Mouse (Mus musculus): Measurements from ENCODE around the gene Mapk13. TPM values are rescaled to one million over a fixed set of nuclear protein-coding genes. Genes with fewer than 3 reads are reported as not detected.
"Not testable (repeated sequence)": the region's sequence is repeated elsewhere in the genome, so short reads cannot be mapped to it uniquely, and the experiment has no call there.

Mapk13 gene
- polyA plus RNA-seq (2015; fragmentation: Nextera tagmentation; extraction: Ambion mirVana) = 0.86 and 1.1 TPM in 2 replicates

GRCm38 (mm10) chr17:28769121-28769874 is at the start of gene Mapk13:
Gene Mapk13, plus strand, starts transcription at chr17:28769297.
- H3K4me3 ChIP-seq = peak within 1 kb of the TSS; percentile 34
- H3K27ac ChIP-seq = no peak within 1 kb of the TSS
- H3K36me3 ChIP-seq (replicated peaks) = no peaks in the 10 kb centered on the region
- WGBS = 2% methylated on average over 55 of the region's 58 CpGs
- peaks cover 30% of the 10 kb centered on the region for H3K27me3 ChIP-seq (replicated peaks)
- no peaks in the 10 kb centered on the region for H3K9me3 ChIP-seq
- H3K4me2 ChIP-seq = peak within 1 kb of the TSS; percentile 80
- H3K9ac ChIP-seq = peak within 1 kb of the TSS; percentile 24; the same call in 1 of the 2 replicates
- ATAC-seq (replicated peaks) = no peak
- H3K4me1 ChIP-seq = peaks cover 15% of the 10 kb centered on the region

- no peaks in the 10 kb centered on the region for H3K9me3 ChIP-seq
- no peak within 1 kb of the TSS for H3K4me2 ChIP-seq
- no peaks in the 10 kb centered on the region for H3K27me3 ChIP-seq (replicated peaks)
- H3K4me1 ChIP-seq = no peaks in the 10 kb centered on the region
- no peak within 1 kb of the TSS for H3K4me3 ChIP-seq
- H3K36me3 ChIP-seq (replicated peaks) = peaks cover 20% of the 10 kb centered on the region; the same call in 1 of the 2 replicates
- WGBS = 97% methylated on average over 4 of the region's 4 CpGs
- H3K9ac ChIP-seq = no peak within 1 kb of the TSS
- H3K27ac ChIP-seq = no peak within 1 kb of the TSS
- ATAC-seq (replicated peaks) = no peak
Observed at GRCm38 (mm10) chr17:28725783-28726182, 43.3 kb upstream of the Mapk13 start, which contains the start of gene AC170998.1. Gene AC170998.1, plus strand, starts transcription at chr17:28726083.

DNA sequence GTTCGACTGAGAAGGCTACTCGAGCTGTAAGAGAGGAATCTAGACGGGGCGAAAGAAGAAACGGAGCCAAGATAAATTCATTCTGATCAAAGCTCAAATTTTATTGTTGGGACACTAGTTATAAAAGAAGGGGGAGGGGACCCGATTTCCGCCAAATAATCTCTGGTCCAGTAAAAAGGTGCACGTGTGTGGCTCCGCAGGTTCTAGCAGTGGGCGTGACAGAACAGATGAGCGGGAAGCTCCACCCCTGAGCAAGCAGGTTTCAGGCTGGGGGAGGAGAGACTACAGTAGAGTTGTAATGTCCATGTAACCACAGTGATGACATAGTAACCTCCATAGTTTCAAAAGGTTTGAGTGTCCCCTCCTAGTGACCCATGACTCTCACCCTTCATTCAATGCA is 41.6 kb upstream of the Mapk13 start:
- not testable (repeated sequence) for H3K4me3 ChIP-seq; H3K4me1 ChIP-seq; H3K4me2 ChIP-seq; H3K27me3 ChIP-seq (replicated peaks); H3K9ac ChIP-seq; ATAC-seq (replicated peaks); H3K27ac ChIP-seq; H3K9me3 ChIP-seq
- WGBS = 92% methylated on average over 11 of the region's 11 CpGs
- H3K36me3 ChIP-seq (replicated peaks) = peaks cover 25% of the 10 kb centered on the region; the same call in 1 of the 2 replicates

DNA sequence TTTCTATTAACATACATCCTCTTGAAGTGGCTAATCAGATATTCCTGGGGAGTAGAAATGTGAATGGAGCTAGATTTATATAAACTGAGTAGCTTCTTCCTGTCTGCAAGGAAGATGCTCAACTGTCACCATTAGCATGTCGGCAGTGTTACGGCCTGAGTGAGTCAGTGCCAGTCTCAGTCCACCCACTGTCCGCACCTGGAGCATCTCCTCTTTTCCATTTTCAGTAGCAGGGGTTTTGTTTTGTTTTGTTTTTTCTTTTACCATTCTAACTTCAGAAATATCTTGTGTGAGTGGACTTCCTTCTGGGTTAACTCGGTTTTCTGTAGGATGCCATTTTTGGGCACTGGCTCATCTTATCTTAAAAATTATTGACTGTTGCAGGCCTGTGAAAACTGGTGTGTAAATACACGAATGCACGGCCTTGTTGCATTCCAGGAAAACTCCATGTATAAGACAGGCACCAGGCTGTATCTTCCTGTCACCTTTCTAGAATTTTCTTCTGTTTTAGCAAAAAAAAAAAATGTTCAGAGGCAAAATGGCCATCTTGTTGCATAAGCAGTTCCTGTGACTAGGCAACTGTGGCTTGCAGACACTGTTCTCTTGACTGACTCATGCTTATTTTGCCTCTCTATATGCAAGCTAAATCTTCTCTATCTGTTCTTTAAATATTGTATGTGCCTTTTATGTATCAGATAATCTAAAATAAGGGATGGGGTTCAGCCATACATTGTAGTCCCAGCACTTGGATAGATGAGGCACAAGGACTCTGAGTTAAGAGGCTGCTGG is 33.6 kb upstream of the Mapk13 start:
- no peaks in the 10 kb centered on the region for H3K27me3 ChIP-seq (replicated peaks)
- no peak for ATAC-seq (replicated peaks)
- no peaks in the 10 kb centered on the region for H3K4me1 ChIP-seq
- H3K4me3 ChIP-seq = no peak overlapping the region
- H3K36me3 ChIP-seq (replicated peaks) = peaks cover 13% of the 10 kb centered on the region; the same call in 1 of the 2 replicates
- H3K27ac ChIP-seq = no peak overlapping the region
- 96% methylated on average over 6 of the region's 6 CpGs for WGBS
- H3K4me2 ChIP-seq = no peak overlapping the region
- no peak overlapping the region for H3K9ac ChIP-seq
- H3K9me3 ChIP-seq = no peaks in the 10 kb centered on the region

DNA sequence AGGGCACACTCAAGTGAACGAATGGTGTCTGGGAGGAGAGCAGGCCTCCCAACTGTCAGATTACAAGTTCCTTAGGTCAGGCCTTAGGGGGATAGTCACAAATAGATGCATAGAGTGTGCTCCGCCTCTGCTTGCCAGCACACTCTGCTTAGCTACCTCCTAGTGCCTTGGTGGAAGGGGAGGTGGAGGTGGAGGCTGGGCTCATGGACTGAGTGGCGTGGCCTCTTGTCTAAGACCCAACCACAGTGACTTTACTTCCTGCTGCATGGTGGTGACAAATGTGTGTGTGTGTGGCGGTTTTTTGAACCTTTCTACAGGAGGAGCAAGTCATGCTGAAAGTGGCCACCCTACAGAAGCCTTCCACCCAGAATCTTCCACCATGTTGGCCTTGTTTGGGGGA is 32.6 kb upstream of the Mapk13 start:
- 89% methylated on average over 4 of the region's 4 CpGs for WGBS
- H3K36me3 ChIP-seq (replicated peaks) = peaks cover 11% of the 10 kb centered on the region; the same call in 1 of the 2 replicates

GRCm38 (mm10) chr17:28737973-28738372 is 31.1 kb upstream of the Mapk13 start:
- WGBS = 91% methylated on average over 4 of the region's 4 CpGs

More for the DNA sequence above, 32.6 kb upstream of the Mapk13 start:
- H3K4me1 ChIP-seq = no peaks in the 10 kb centered on the region
- ATAC-seq (replicated peaks) = no peak
- H3K9me3 ChIP-seq = no peaks in the 10 kb centered on the region
- no peak overlapping the region for H3K27ac ChIP-seq
- no peak overlapping the region for H3K9ac ChIP-seq
- no peak overlapping the region for H3K4me2 ChIP-seq
- no peaks in the 10 kb centered on the region for H3K27me3 ChIP-seq (replicated peaks)
- H3K4me3 ChIP-seq = no peak overlapping the region

GRCm38 (mm10) chr17:28739244-28739643 is 29.9 kb upstream of the Mapk13 start:
- Histone ChIP-seq H3K9ac (no peak overlapping the region), H3K36me3 (replicated peaks) (peaks cover 19% of the 10 kb centered on the region), H3K4me1 (no peaks in the 10 kb centered on the region), H3K4me2 (no peak overlapping the region), H3K27ac (no peak overlapping the region), H3K9me3 (no peaks in the 10 kb centered on the region), H3K27me3 (replicated peaks) (no peaks in the 10 kb centered on the region), H3K4me3 (no peak overlapping the region)
- ATAC-seq (replicated peaks) = no peak
- 95% methylated on average over 6 of the region's 6 CpGs for WGBS

More at GRCm38 (mm10) chr17:28737973-28738372, 31.1 kb upstream of the Mapk13 start:
- Histone ChIP-seq H3K9me3 (no peaks in the 10 kb centered on the region), H3K4me1 (no peaks in the 10 kb centered on the region), H3K4me3 (no peak overlapping the region), H3K27me3 (replicated peaks) (no peaks in the 10 kb centered on the region), H3K36me3 (replicated peaks) (peaks cover 9% of the 10 kb centered on the region), H3K9ac (no peak overlapping the region), H3K27ac (no peak overlapping the region), H3K4me2 (no peak overlapping the region)
- no peak for ATAC-seq (replicated peaks)

DNA sequence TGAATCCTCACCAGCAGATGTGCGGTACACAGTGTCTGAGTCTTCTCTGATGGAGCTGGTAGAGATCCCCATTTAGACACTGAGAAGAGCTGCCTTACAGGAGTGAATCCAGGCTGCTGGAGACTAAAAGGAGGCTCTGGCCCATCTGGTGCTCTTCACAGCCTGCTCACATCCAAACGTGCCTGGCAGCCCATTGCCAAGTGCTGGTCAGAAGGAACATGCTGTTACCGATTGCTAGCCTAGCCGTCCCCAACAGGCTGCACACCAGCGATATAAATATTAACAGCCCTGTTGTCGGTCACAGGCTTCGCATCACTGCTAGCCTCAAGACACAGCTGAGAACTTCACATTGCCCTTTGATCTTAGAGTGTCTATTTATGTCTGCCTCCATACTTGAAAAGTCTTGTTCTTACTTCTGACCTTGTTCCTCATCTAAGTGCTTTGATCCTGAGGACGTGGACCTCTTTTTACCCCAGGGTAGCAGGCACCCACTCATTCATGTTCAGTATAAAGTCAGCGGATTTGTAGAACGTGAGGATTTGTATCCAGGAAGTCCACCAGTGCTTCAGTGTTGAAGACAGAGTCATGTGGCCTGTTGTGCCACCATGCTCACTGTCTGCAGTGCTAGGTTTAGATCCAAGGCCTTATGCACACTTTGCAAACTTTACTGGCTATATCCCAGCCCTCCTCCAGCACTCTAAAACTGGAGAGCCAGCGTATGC is 25.8 kb upstream of the Mapk13 start:
- no peaks in the 10 kb centered on the region for H3K9me3 ChIP-seq
- no peak overlapping the region for H3K9ac ChIP-seq
- H3K36me3 ChIP-seq (replicated peaks) = peaks cover 41% of the 10 kb centered on the region
- H3K27ac ChIP-seq = no peak overlapping the region
- H3K4me3 ChIP-seq = no peak overlapping the region
- ATAC-seq (replicated peaks) = no peak
- no peaks in the 10 kb centered on the region for H3K27me3 ChIP-seq (replicated peaks)
- H3K4me1 ChIP-seq = no peaks in the 10 kb centered on the region
- 94% methylated on average over 11 of the region's 11 CpGs for WGBS
- no peak overlapping the region for H3K4me2 ChIP-seq

DNA sequence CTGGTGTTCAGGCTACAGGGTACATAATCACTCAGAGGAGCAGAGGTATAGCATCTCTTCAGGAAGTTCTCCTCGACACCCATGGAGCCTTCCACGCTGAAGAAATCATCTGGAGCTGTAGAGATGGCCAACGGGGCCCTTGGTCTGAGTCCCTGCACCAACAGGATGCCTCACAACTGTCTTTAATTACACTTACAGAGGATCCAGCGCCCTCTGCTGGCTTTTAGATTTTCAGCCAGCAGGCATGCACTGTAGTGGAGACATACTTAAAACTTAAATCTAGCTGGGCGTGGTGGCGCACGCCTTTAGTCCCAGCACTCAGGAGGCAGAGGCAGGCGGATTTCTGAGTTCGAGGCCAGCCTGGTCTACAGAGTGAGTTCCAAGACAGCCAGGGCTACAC is 25.2 kb upstream of the Mapk13 start:
- H3K4me3 ChIP-seq = no peak overlapping the region
- H3K4me1 ChIP-seq = no peaks in the 10 kb centered on the region
- no peak overlapping the region for H3K27ac ChIP-seq
- no peak overlapping the region for H3K4me2 ChIP-seq
- H3K9me3 ChIP-seq = no peaks in the 10 kb centered on the region
- H3K9ac ChIP-seq = no peak overlapping the region
- peaks cover 43% of the 10 kb centered on the region for H3K36me3 ChIP-seq (replicated peaks)
- WGBS = 91% methylated on average over 9 of the region's 9 CpGs
- no peak for ATAC-seq (replicated peaks)
- no peaks in the 10 kb centered on the region for H3K27me3 ChIP-seq (replicated peaks)

- no peaks in the 10 kb centered on the region for H3K4me1 ChIP-seq
- peaks cover 43% of the 10 kb centered on the region for H3K36me3 ChIP-seq (replicated peaks)
- no peak overlapping the region for H3K4me3 ChIP-seq
- no peaks in the 10 kb centered on the region for H3K27me3 ChIP-seq (replicated peaks)
- H3K27ac ChIP-seq = no peak overlapping the region
- no peak for ATAC-seq (replicated peaks)
- H3K4me2 ChIP-seq = no peak overlapping the region
- no peaks in the 10 kb centered on the region for H3K9me3 ChIP-seq
- no peak overlapping the region for H3K9ac ChIP-seq
- 94% methylated on average over 6 of the region's 6 CpGs for WGBS
Observed at GRCm38 (mm10) chr17:28745773-28746172, 23.3 kb upstream of the Mapk13 start.

- WGBS = 93% methylated on average over 4 of the region's 4 CpGs
- peaks cover 35% of the 10 kb centered on the region for H3K36me3 ChIP-seq (replicated peaks)
- H3K4me2 ChIP-seq = no peak overlapping the region
- H3K4me3 ChIP-seq = no peak overlapping the region
- no peaks in the 10 kb centered on the region for H3K27me3 ChIP-seq (replicated peaks)
- no peak overlapping the region for H3K9ac ChIP-seq
- no peaks in the 10 kb centered on the region for H3K9me3 ChIP-seq
- no peak for ATAC-seq (replicated peaks)
- no peak overlapping the region for H3K27ac ChIP-seq
- no peaks in the 10 kb centered on the region for H3K4me1 ChIP-seq
Observed at GRCm38 (mm10) chr17:28748001-28748400, 21.1 kb upstream of the Mapk13 start.

GRCm38 (mm10) chr17:28750580-28750979 is 18.5 kb upstream of the Mapk13 start:
- no peak overlapping the region for H3K4me2 ChIP-seq
- no peak overlapping the region for H3K4me3 ChIP-seq
- H3K4me1 ChIP-seq = no peaks in the 10 kb centered on the region
- H3K27ac ChIP-seq = no peak overlapping the region
- no peak overlapping the region for H3K9ac ChIP-seq
- H3K9me3 ChIP-seq = no peaks in the 10 kb centered on the region
- no peak for ATAC-seq (replicated peaks)
- WGBS = 87% methylated on average over 6 of the region's 6 CpGs
- no peaks in the 10 kb centered on the region for H3K27me3 ChIP-seq (replicated peaks)
- H3K36me3 ChIP-seq (replicated peaks) = peaks cover 14% of the 10 kb centered on the region
